Mouse (Mus musculus) lung, embryonic 14.5 days (tissue): ENCODE measurements around the gene Vmac. TPM values are rescaled to one million over a fixed set of nuclear protein-coding genes. Genes with fewer than 3 reads are reported as not detected.
A peak's percentile ranks its signal among the peaks of the same experiment; 100 is the strongest.

Experiments used
- ATAC-seq: fragments of 200-750 bp; cut with Nextera tagmentation; 2 replicates; pipeline ENCODE4 v1.8.0; 2017; ENCODE audit warnings: mild to moderate bottlenecking, moderate TSS enrichment, moderate library complexity; ENCODE audit not compliant: insufficient read depth
- DNase-seq: peaks from one replicate; pipeline ENCODE4 v3.0.0-alpha.2; 2015
- H3K27ac ChIP-seq: fragments of 300-500 bp; sonication (generic); 2 replicates; pipeline ENCODE4 v1.5.1; 2014; ENCODE audit warnings: low read depth, mild to moderate bottlenecking, moderate library complexity
- H3K27me3 ChIP-seq: fragments of 300-500 bp; sonication (generic); 2 replicates; pipeline ENCODE4 v1.6.1; 2014; ENCODE audit warnings: low read length, control low read depth; ENCODE audit not compliant: insufficient read depth
- H3K36me3 ChIP-seq: fragments of 300-500 bp; sonication (generic); 2 replicates; pipeline ENCODE4 v1.6.1; 2014; ENCODE audit warnings: control low read depth; ENCODE audit not compliant: insufficient read depth
- H3K4me1 ChIP-seq: fragments of 300-500 bp; sonication (generic); 2 replicates; pipeline ENCODE4 v1.6.1; 2014; ENCODE audit warnings: antibody characterized with exemption, control low read depth; ENCODE audit not compliant: insufficient read depth
- H3K4me2 ChIP-seq: fragments of 300-500 bp; sonication (generic); 2 replicates; pipeline ENCODE4 v1.6.1; 2014; ENCODE audit warnings: mild to moderate bottlenecking
- H3K4me3 ChIP-seq: fragments of 300-500 bp; sonication (generic); 2 replicates; pipeline ENCODE4 v1.5.1; 2014; ENCODE audit warnings: low read depth, low read length
- H3K9ac ChIP-seq: fragments of 300-500 bp; sonication (generic); 2 replicates; pipeline ENCODE4 v1.6.1; 2014
- H3K9me3 ChIP-seq: fragments of 300-500 bp; sonication (generic); 2 replicates; pipeline ENCODE4 v1.6.1; 2016; ENCODE audit warnings: low read depth, low read length, control low read depth
- CTCF ChIP-seq: IDR thresholded peaks from 2 replicates; pipeline ENCODE4 v1.5.1; 2016; ENCODE audit warnings: antibody characterized with exemption, low read depth
- WGBS: fragments of 180-500 bp; shearing (Covaris S2); extraction: QIAGEN DNeasy Blood & Tissue Kit; methylation state at CpG from one replicate; pipeline ENCODE4 v1.1.7; 2014; 5-methylcytosine and 5-hydroxymethylcytosine counted together
- polyA plus RNA-seq: library from polyadenylated mRNA; unstranded; fragments of >200 nt; fragmentation: Nextera tagmentation; extraction: Ambion mirVana; gene quantifications from 2 replicates; pipeline ENCODE4 v1.2.1, GENCODE M21; 2014

The Vmac gene
- polyA plus RNA-seq, 1 experiment from 2014 or later = 19.6 TPM

DNA sequence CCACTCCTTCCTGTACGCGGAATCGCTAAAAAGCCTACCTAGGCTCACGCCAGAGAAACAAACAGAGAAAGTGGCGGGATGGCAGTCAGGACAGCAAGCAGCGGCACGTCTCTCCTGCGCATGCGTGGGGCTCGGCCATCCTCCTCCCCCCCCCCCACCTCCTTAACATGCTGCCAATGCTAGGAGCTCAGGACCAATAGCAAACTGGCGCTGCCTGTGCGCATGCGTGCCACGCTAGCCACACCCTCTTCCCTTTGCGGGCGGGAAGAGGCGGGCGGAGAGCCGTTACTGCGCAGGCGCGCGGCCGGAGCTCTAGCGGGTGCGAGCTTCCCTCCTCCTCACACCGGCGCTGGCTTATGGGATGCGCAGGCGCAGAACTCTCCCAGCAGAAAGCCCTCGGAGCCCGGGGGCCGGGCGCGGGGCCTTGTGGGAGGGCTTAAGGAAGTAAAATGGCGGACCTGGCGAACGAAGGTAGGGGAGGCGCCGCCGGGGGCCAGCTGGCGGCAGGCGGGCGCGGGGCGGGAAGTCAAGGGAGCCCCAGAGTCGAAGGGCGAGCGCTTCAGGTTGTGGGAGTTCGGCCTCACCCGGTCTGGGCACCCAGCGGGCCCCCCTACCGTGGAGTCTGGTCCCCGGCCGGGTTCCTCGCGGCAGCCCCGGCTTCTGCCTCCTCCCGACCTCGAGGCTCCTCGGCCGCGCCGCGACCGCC lies 44.7 kb downstream of the Vmac start, which contains the start of gene Ranbp3:
TSS of gene Ranbp3 (plus strand) at position 354 of the 706 bp plus-strand sequence.
- peak within 1 kb of the TSS; percentile 91 for H3K27ac ChIP-seq
- peak; percentile 100 for DNase-seq
- H3K4me3 ChIP-seq = peak within 1 kb of the TSS; percentile 95

GRCm38 (mm10) chr17:56669766-56670165 lies 48.1 kb downstream of the Vmac start:
- no peaks in the 10 kb centered on the region for H3K36me3 ChIP-seq
- no peaks in the 10 kb centered on the region for H3K9me3 ChIP-seq
- no peak overlapping the region for H3K4me2 ChIP-seq
- H3K4me3 ChIP-seq = no peak overlapping the region
- H3K27me3 ChIP-seq = no peaks in the 10 kb centered on the region
- 0 out of 2 replicates have a peak, but pooled peaks cover 4% of the 10 kb centered on the region for H3K4me1 ChIP-seq
- no peak for TF ChIP-seq CTCF
- no peak for ATAC-seq
- H3K9ac ChIP-seq = no peak overlapping the region
- 83% methylated on average over 8 of the region's 8 CpGs for WGBS
- no peak overlapping the region for H3K27ac ChIP-seq
- DNase-seq = no peak

More for the DNA sequence above, 44.7 kb downstream of the Vmac start, which contains the start of gene Ranbp3:
- Histone ChIP-seq H3K27me3 (no peaks in the 10 kb centered on the region), H3K4me2 (peak within 1 kb of the TSS; percentile 80), H3K36me3 (peaks cover 26% of the 10 kb centered on the region), H3K9me3 (no peaks in the 10 kb centered on the region), H3K4me1 (0 out of 2 replicates have a peak, but pooled peaks cover 4% of the 10 kb centered on the region), H3K9ac (peak within 1 kb of the TSS; percentile 96)
- no peak for TF ChIP-seq CTCF
- peak; percentile 90 for ATAC-seq
- under 1% methylated on average over 65 of the region's 66 CpGs for WGBS

GRCm38 (mm10) chr17:56668384-56669144 lies 49.3 kb downstream of the Vmac start:
- ATAC-seq (no peak), DNase-seq (peak; percentile 94)
- Histone ChIP-seq H3K9me3 (no peaks in the 10 kb centered on the region), H3K36me3 (no peaks in the 10 kb centered on the region), H3K4me1 (0 out of 2 replicates have a peak, but pooled peaks cover 4% of the 10 kb centered on the region), H3K27ac (no peak overlapping the region), H3K4me3 (peak overlapping the region; percentile 34), H3K4me2 (peak overlapping the region; percentile 69), H3K9ac (peak overlapping the region; percentile 48), H3K27me3 (no peaks in the 10 kb centered on the region)
- TF ChIP-seq CTCF = peak; percentile 96
- 4% methylated on average over 31 of the region's 31 CpGs for WGBS

DNA sequence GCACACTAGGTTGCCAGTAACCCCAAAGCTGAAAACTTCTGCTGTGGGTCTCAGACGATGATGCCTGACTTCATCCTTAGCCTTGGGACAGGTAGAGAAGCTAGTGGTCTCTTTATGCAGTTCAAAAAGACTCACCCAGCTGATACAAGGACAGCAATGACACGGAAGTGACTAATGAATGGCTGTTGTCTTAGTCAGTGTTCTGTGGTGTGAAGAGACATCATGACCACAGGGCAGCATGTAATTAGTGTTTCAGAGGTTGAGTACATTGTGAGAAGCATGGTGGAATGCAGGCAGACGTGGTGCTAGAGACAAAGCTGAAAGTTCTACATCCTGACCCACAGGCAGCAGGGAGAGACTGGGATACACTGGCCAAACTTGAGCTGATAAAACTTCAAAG lies 50.2 kb downstream of the Vmac start:
- no peaks in the 10 kb centered on the region for H3K36me3 ChIP-seq
- H3K27me3 ChIP-seq = no peaks in the 10 kb centered on the region
- 0 out of 2 replicates have a peak, but pooled peaks cover 4% of the 10 kb centered on the region for H3K4me1 ChIP-seq
- ATAC-seq (no peak), DNase-seq (no peak)
- no peak for TF ChIP-seq CTCF
- no peaks in the 10 kb centered on the region for H3K9me3 ChIP-seq
- 65% methylated on average over 3 of the region's 3 CpGs for WGBS
- H3K4me2 ChIP-seq = no peak overlapping the region
- no peak overlapping the region for H3K27ac ChIP-seq
- H3K9ac ChIP-seq = no peak overlapping the region
- no peak overlapping the region for H3K4me3 ChIP-seq

- WGBS = 86% methylated on average over 4 of the region's 4 CpGs
- Histone ChIP-seq H3K4me1 (0 out of 2 replicates have a peak, but pooled peaks cover 4% of the 10 kb centered on the region), H3K36me3 (no peaks in the 10 kb centered on the region), H3K4me3 (no peak overlapping the region), H3K9me3 (no peaks in the 10 kb centered on the region), H3K27ac (no peak overlapping the region), H3K9ac (no peak overlapping the region), H3K27me3 (no peaks in the 10 kb centered on the region), H3K4me2 (no peak overlapping the region)
- TF ChIP-seq CTCF = no peak
- DNase-seq (no peak), ATAC-seq (no peak)
Observed at GRCm38 (mm10) chr17:56666384-56666783, 51.4 kb downstream of the Vmac start.

- H3K9me3 ChIP-seq = no peaks in the 10 kb centered on the region
- H3K36me3 ChIP-seq = no peaks in the 10 kb centered on the region
- H3K4me3 ChIP-seq = peak overlapping the region; percentile 22; the same call in 1 of the 2 replicates
- 4% methylated on average over 10 of the region's 10 CpGs for WGBS
- H3K27ac ChIP-seq = peak overlapping the region; percentile 26; the same call in 1 of the 2 replicates
- ATAC-seq (peak; percentile 36; the same call in 1 of the 2 replicates), DNase-seq (peak; percentile 74)
- peak overlapping the region; percentile 35 for H3K9ac ChIP-seq
- no peak for TF ChIP-seq CTCF
- H3K4me1 ChIP-seq = 0 out of 2 replicates have a peak, but pooled peaks cover 4% of the 10 kb centered on the region
- H3K27me3 ChIP-seq = no peaks in the 10 kb centered on the region
- H3K4me2 ChIP-seq = peak overlapping the region; percentile 54
Observed at GRCm38 (mm10) chr17:56664333-56664732, 53.5 kb downstream of the Vmac start.

Other genes starting within 250 kb of the Vmac start
- 96.8 and 112 TPM in 2 replicates for gene Ptprs, start 241.5 kb downstream of the Vmac start, polyA plus RNA-seq
- gene Znrf4, start 205.6 kb downstream of the Vmac start, polyA plus RNA-seq = not detected in 2 replicates
- 1.4 and 1.6 TPM in 2 replicates for gene Gm20219, start 163.6 kb downstream of the Vmac start, polyA plus RNA-seq
- 63.1 and 69.4 TPM in 2 replicates for gene Safb2, start 133.4 kb downstream of the Vmac start, polyA plus RNA-seq
- 83.1 and 87.9 TPM in 2 replicates for gene Safb, start 133.2 kb downstream of the Vmac start, polyA plus RNA-seq
- 198 and 201 TPM in 2 replicates for gene 2410015M20Rik, start 108.3 kb downstream of the Vmac start, polyA plus RNA-seq
- gene Rpl36, start 104.6 kb downstream of the Vmac start, polyA plus RNA-seq = 2,014 and 2,172 TPM in 2 replicates
- gene Lonp1, start 91.1 kb downstream of the Vmac start, polyA plus RNA-seq = 55.1 and 63.1 TPM in 2 replicates
- 0.57 and 0.76 TPM in 2 replicates for gene Catsperd, start 89.9 kb downstream of the Vmac start, polyA plus RNA-seq
- gene Ranbp3, start 44.7 kb downstream of the Vmac start, polyA plus RNA-seq = 93.8 and 105 TPM in 2 replicates
- gene Ndufa11, start 255 bp downstream of the Vmac start, polyA plus RNA-seq = 449 and 463 TPM in 2 replicates
- 9.5 and 12.1 TPM in 2 replicates for gene Nrtn, start 39.5 kb upstream of the Vmac start, polyA plus RNA-seq
- gene Dus3l, start 46.7 kb upstream of the Vmac start, polyA plus RNA-seq = 40.5 and 42.3 TPM in 2 replicates
- 1.2 and 1.4 TPM in 2 replicates for gene Prr22, start 52.2 kb upstream of the Vmac start, polyA plus RNA-seq
- gene Rfx2, start 113.0 kb upstream of the Vmac start, polyA plus RNA-seq = 4.3 and 4.8 TPM in 2 replicates
- not detected in 2 replicates for gene Acsbg2, start 156.4 kb upstream of the Vmac start, polyA plus RNA-seq
- 0.34 and 0.45 TPM in 2 replicates for gene 1700061G19Rik, start 157.5 kb upstream of the Vmac start, polyA plus RNA-seq
- 31.4 and 39.3 TPM in 2 replicates for gene Mllt1, start 217.4 kb upstream of the Vmac start, polyA plus RNA-seq